Mouse (Mus musculus): ENCODE results near the gene Oca2.

The Oca2 gene

DNA sequence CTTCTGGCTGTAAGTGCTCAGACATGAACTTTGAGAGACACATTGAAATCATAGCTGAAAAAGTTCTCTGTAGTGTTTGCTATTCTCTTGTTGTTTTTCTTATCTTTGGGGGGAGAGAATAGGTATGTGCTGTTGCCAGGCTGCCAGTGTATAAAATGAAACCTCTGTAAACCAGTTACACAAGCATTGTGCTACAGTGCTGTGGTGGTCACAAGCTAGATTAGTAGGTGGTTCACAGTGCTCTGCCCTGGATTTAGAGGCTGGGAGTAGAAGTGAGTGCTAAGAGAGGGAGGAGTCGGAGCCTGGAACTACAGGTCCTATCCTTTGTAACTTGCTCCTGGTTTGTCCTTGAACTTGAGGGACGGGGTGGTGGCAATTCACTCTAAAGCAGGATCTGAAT lies 148.7 kb downstream of the Oca2 start:
- DNase-seq, result no peak

DNA sequence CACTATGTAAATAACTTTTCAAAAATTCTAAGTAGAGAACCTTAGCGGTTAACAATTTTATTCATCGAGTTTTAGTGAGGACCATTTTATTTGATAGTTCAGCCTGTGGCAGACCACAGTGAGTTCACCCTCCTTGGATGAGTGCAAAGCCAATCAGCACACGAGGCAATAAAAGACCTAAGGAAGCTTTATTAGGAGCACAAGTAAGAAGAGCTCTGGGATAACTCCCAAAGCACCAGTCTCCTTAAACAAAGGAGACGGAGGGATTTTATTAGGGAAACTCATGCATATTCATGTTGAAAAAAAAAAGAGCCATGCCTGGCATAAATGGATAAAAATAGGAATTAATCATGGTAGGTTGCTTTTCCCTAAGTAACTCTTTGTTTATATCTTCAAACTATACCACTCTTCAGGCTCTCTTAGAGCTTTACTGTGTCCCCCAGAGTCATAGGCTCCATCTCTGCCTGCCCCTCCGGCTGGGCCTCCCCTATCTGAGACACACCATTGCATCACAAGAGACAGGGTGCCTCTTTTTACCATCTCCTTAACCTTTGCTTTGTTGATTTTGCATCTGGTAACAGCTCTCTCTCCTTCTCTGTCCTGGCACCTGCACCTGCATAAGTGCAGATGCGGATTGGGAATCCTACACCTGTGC lies 178.7 kb downstream of the Oca2 start:
- no peak for DNase-seq

DNA sequence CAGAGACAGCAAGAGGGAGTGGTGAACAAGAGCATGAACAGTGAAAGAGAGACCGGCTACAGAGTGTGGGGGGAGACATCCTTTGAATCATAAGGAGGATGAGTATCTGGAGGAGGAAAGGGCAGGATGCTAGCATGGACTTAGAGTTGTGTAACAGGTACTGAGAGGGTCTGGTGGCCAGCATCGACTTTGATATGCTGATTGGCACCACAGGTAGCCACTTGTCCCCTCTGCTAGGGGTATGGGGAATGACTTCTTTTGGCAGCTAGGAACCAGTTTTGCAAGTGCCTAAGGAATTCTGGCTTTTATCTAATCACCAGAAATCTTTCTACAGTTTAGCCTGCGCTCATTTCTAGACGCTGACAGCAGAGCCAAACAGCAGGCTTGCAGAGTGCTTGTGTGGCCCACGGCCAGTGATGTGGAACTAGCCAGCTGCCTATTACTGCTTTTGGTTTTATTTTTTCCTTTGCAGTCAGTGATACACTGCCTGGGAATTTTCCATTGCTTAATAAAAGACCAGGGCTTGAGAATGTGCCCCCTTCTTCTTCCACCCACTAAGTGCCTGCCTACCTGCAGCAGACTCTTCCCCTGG lies 179.8 kb downstream of the Oca2 start:
- peak; percentile 53 for DNase-seq

DNA sequence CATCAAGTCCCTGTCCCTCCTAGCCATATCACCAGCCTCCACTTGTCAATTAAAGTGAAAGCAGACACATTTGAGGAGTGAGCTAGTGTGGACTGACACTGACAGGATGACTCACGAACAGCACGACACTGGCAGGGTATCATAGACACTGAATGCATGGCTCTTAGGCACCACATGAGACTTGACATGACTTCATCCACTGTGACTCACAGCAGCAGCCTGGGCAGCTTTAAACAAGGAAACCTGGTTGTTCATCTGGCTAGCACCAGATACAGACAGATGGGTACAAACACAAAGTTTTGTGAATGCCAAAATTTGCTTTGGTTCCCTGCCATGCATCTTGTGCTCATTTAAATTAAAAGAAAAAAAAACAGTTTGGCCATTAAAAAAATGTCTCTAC lies 182.4 kb downstream of the Oca2 start:
- peak; percentile 58 for DNase-seq

DNA sequence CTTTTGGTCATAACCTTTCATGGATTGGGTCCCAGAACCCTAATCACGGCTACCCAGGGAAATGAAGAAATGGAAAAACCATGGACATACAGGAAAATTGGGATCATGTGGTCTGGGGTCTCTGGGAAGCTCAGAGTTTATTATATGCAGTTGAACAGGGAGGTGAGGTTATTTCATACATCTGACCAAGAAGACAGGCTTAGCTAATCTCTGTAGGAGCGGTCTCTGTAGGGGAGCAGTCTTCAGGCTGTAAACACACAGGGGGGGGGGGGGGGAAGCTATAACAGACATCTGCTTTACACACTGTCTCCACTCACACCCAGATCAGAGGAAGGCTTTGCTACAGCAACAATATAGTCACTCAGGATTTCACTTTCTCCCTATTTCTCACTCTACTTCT lies 184.0 kb downstream of the Oca2 start:
- DNase-seq, result no peak

DNA sequence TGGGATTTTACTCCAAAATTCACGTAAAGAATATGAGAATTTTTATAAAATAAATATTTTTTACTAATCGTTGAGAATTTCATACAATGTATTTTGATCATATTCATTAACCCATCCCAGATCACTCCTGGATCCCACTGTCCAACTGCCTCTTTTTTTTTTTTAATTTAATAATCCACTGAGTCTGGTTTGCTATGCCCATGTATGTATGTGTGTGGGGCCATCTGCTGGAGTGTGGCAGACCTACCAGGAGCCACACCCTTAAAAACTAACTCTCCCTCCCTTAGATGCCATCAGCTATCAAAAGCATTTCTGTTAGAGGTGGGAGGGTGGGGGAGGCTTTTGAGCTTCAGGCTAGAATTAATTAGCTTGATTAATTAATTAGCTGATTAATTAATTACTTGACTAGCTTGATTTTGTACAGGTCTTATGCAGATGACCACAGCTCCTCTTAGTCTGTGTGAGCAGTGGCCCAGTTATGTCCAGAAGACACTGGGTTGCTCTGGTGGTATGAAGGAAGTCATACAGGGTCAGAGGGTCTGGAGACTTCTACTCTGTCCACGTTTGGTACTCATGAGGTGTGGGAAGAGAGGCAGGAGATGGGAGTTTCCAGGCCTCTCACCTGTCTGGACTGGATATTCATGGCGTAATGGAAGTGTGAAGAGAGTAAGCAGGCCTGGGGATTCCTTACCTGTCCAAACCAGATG lies 221.4 kb downstream of the Oca2 start:
- no peak for DNase-seq

DNA sequence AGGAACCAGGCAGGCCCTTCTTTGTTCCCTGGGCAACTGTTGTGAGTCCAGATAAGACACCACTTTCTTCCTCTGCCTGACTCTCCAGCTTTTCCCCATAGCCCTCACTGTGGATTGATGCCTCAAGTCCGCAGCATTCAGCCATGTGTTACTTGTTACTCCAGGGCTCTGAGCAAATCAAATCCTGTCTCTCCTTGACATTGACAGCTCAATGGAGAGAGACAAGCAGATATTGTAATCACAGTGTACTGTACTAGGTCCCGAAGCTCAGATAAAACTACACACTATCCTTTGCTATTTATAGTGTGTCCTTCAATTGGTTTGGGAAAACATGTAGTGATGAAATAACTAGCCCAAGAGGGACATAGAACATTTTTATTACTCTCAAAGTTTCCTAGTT lies 258.7 kb downstream of the Oca2 start:
- DNase-seq, result no peak

DNA sequence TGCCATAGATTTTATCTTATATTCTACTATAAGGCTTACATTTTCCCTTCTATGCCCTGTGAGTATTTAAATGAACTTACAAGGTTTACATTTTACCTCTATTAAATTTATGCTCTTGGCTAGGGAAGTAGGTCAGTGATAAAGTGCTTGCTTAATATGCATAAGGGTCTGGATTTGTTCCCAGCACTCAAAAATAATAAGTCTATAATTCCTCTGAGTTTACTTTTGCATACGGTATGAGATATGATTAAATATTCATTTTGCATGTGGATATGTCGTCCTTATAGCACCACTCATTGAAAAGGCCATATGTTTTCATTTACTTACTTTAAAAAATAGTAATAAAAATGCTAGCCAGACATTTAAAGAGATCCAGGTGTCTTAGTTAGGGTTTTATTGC lies 259.8 kb downstream of the Oca2 start:
- DNase-seq, result no peak

DNA sequence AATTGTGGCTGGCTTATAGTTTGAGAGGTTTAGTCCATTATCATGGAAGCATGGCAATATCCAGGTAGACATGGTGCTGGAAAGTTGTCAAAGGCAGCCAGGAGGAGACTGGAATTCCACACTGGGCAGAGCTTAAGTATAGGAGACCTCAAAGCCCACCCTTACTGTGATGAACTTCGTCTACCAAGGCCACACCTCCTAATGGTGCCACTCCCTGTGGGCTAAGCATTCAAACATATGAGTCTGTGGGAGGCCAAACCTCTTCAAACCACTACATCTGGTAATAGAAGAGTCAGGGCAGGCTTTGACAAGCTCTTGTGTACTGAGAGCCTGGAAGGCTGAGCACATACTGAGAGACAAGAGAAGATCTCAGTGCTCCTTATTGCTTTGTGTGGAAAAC lies 260.2 kb downstream of the Oca2 start:
- DNase-seq, result no peak

DNA sequence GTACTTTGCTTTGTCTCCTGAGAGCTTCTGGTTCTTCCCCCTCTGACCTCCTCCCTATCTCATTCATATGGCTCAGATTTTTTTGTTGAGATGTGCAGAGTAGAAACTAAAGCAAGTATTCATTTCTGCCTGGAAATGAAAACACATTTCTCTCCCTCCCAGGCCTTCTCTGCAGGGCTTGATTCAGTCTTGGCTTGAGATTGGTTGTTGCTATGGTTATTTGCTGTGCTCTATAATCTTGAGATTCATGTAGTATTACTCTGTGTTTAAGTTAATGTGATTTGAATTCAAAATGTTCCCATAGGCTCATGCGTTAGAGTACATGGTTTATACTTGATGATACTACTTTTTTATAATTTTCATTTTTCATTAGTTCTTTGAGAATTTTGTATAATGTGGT lies 260.9 kb downstream of the Oca2 start:
- DNase-seq, result no peak

DNA sequence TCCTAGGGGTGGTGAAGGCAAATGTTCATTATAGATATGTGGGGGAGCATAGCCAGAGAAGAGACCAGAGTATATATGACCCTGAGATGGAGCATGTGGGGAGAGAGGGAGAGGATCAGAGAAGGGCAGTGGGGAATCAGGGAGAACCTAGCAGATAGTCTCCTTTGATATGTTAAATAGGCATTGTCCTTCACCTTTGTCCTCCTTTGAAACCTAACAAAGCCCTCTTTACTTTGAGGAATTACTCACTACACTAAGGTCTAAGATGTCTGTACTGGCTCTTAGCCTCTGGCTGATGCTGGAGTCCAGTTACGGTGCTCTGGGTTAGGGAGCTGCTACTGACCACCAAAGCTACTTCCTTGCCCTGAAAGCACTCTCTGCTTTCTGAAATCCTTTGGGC lies 279.0 kb downstream of the Oca2 start:
- DNase-seq, result no peak

DNA sequence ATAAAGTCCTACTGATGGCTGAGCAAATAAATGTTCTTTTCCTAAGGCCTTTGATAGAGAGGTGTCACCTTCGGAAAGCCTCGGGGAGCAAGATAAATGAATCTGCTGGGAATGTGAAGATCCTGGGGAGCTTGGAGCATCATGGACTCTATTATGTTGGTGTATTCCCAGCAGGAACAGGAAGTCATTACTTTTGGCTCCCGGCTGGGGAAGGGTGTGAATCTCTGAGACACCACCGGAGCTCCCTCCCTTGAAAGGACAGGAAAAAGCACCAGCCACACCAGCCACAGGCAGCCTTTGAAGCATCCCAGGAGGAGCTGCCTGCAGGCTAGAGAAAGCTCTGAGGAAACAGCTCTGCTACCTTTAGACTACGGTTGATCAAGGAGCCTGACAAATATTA lies 280.2 kb downstream of the Oca2 start:
- DNase-seq, result no peak

DNA sequence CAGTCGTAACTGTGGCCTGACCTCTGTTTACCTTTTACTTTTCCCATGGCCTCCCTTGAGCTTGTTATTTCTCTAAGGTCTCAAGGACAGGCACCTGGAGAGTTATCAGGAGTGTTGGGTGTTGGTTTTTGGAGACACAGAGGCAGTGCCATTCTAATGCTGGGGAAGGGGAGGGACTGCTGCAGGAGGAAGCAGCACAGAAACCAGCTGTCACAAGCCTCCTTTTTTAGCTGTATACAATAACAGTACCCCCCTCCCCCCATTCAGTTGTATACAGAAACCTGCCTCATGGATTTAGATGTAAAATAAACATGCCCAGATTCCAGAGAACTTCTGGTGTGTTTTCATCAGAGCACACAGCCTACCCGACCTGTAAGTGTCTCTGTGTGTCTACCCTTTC lies 295.3 kb downstream of the Oca2 start:
- DNase-seq, result no peak

DNA sequence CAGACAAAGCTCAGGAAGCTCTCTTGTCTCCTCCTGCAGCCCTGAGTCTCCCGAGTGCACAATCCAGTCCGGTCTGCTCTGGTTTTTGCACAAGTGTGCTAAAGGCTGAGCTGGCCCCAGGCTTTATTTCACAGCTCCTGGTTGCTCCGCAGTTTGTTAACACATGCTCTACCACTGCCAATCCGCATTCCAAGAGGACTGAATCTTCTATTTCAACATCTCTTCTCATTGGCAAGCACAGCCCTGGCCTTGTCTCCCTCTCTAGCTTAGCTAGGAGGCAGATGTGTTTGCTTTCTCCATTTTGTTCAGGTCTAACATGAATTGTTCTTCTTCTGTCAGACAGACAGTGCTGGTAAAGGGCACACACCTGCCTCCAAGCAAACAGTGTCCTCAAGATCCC lies 309.7 kb downstream of the Oca2 start:
- DNase-seq, result no peak

DNA sequence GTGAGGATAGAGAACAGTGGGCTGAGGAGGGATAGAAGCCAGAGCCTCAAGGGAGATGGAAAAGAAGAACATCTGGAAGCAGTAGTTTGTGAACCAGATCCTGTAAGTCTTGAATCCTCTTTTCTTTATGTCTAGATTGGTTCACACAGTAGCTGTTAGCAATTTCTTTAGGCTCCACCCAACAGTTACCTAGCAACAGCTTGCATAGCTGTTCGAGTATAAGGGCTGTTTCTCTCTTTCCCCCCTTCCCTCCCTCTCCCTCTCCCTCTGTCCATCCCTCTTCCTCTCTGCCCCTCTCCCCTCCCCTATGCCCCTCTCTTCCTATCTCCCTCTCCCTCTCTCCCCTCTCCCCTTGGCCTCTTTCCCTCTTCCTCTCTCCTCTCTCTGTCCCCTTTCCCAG lies 312.2 kb downstream of the Oca2 start:
- no peak for DNase-seq

All from right cerebral cortex, postnatal 25 days (tissue).